Mouse (Mus musculus) heart, embryonic 15.5 days (tissue): ENCODE measurements around the gene Aadacl4. TPM values are rescaled to one million over a fixed set of nuclear protein-coding genes. Genes with fewer than 3 reads are reported as not detected.
"Not testable (repeated sequence)": the region's sequence is repeated elsewhere in the genome, so short reads cannot be mapped to it uniquely, and the experiment has no call there.

Experiments used
- ATAC-seq: fragments of 200-750 bp; cut with Nextera tagmentation; replicated peaks from 2 replicates; pipeline ENCODE4 v1.8.0; 2017; ENCODE audit warnings: low read depth, moderate TSS enrichment; ENCODE audit not compliant: insufficient number of reproducible peaks, insufficient read depth, low FRiP score
- H3K27ac ChIP-seq: fragments of 300-500 bp; sonication (generic); 2 replicates; pipeline ENCODE4 v1.5.1; 2015; ENCODE audit warnings: mild to moderate bottlenecking, inconsistent platforms
- H3K27me3 ChIP-seq: fragments of 300-500 bp; sonication (generic); 2 replicates; pipeline ENCODE4 v1.6.1; 2015; ENCODE audit warnings: inconsistent platforms
- H3K36me3 ChIP-seq: fragments of 300-500 bp; sonication (generic); 2 replicates; pipeline ENCODE4 v1.6.1; 2015; ENCODE audit warnings: mild to moderate bottlenecking, inconsistent platforms
- H3K4me1 ChIP-seq: fragments of 300-500 bp; sonication (generic); replicated peaks from 2 replicates; pipeline ENCODE4 v1.6.1; 2015; ENCODE audit warnings: inconsistent platforms
- H3K4me2 ChIP-seq: fragments of 300-500 bp; sonication (generic); 2 replicates; pipeline ENCODE4 v1.6.1; 2015; ENCODE audit warnings: inconsistent platforms, mild to moderate bottlenecking, moderate library complexity
- H3K4me3 ChIP-seq: fragments of 300-500 bp; sonication (generic); 2 replicates; pipeline ENCODE4 v1.5.1; 2015; ENCODE audit warnings: mild to moderate bottlenecking, inconsistent platforms
- H3K9ac ChIP-seq: fragments of 300-500 bp; sonication (generic); 2 replicates; pipeline ENCODE4 v1.6.1; 2015; ENCODE audit warnings: mild to moderate bottlenecking, inconsistent platforms
- H3K9me3 ChIP-seq: fragments of 300-500 bp; sonication (generic); replicated peaks from 2 replicates; pipeline ENCODE4 v1.6.1; 2016; ENCODE audit warnings: inconsistent platforms
- whole genome bisulfite sequencing: fragments of 180-500 bp; shearing (Covaris S2); methylation state at CpG from one replicate; pipeline ENCODE4 v1.1.7; 2015; ENCODE audit warnings: mixed read lengths; 5-methylcytosine and 5-hydroxymethylcytosine counted together
- polyA plus RNA-seq: library from polyadenylated mRNA; unstranded; fragments of >200 nt; fragmentation: Nextera tagmentation; extraction: Ambion mirVana; gene quantifications from 2 replicates; pipeline ENCODE4 v1.2.1, GENCODE M21; 2015

Gene Aadacl4
- not detected in 2 replicates for polyA plus RNA-seq

- Histone ChIP-seq H3K27me3 (no peaks in the 10 kb centered on the region), H3K4me2 (no peak within 1 kb of the TSS), H3K4me3 (no peak within 1 kb of the TSS), H3K9ac (no peak within 1 kb of the TSS), H3K9me3 (no peaks in the 10 kb centered on the region), H3K27ac (no peak within 1 kb of the TSS), H3K4me1 (no peaks in the 10 kb centered on the region), H3K36me3 (no peaks in the 10 kb centered on the region)
- 30% methylated on average over 1 of the region's 1 CpGs for WGBS
- no peak for ATAC-seq
These were observed at the start of gene Aadacl4 for GRCm38 (mm10) chr4:144613407-144613806. Gene Aadacl4, plus strand, starts transcription at chr4:144613707.

GRCm38 (mm10) chr4:144565034-144565433 is 48.5 kb upstream of the Aadacl4 start, which contains the start of gene Gm13124:
Gene Gm13124, minus strand, starts transcription at chr4:144565134.
- Histone ChIP-seq H3K4me1 (no peaks in the 10 kb centered on the region), H3K4me2 (no peak within 1 kb of the TSS), H3K27ac (no peak within 1 kb of the TSS), H3K4me3 (no peak within 1 kb of the TSS), H3K36me3 (no peaks in the 10 kb centered on the region), H3K27me3 (no peaks in the 10 kb centered on the region), H3K9ac (no peak within 1 kb of the TSS), H3K9me3 (no peaks in the 10 kb centered on the region; the same call in 1 of the 2 replicates)
- ATAC-seq: no peak
- WGBS: 84% methylated on average over 1 of the region's 1 CpGs

- Histone ChIP-seq H3K9me3 (no peaks in the 10 kb centered on the region), H3K9ac (no peak overlapping the region), H3K4me1 (no peaks in the 10 kb centered on the region), H3K27me3 (no peaks in the 10 kb centered on the region), H3K4me3 (no peak overlapping the region), H3K4me2 (no peak overlapping the region), H3K36me3 (no peaks in the 10 kb centered on the region), H3K27ac (no peak overlapping the region)
- ATAC-seq: no peak
These were observed 45.8 kb upstream of the Aadacl4 start for GRCm38 (mm10) chr4:144567752-144568151.

GRCm38 (mm10) chr4:144586207-144586606 is 27.3 kb upstream of the Aadacl4 start:
- H3K4me3 ChIP-seq, H3K27ac ChIP-seq, H3K4me2 ChIP-seq, H3K27me3 ChIP-seq, H3K9ac ChIP-seq, H3K9me3 ChIP-seq, H3K36me3 ChIP-seq, H3K4me1 ChIP-seq: not testable (repeated sequence)
- WGBS: 76% methylated on average over 12 of the region's 16 CpGs
- 0 out of 2 replicates have a peak, but pooled peaks have one; percentile 43 for ATAC-seq

- Histone ChIP-seq H3K4me3 (no peak overlapping the region), H3K9ac (no peak overlapping the region), H3K9me3 (0 out of 2 replicates have a peak, but pooled peaks cover 6% of the 10 kb centered on the region), H3K27me3 (no peaks in the 10 kb centered on the region), H3K36me3 (no peaks in the 10 kb centered on the region), H3K27ac (no peak overlapping the region), H3K4me1 (no peaks in the 10 kb centered on the region), H3K4me2 (no peak overlapping the region)
- no peak for ATAC-seq
These were observed 20.7 kb upstream of the Aadacl4 start for GRCm38 (mm10) chr4:144592790-144593189.

GRCm38 (mm10) chr4:144614586-144614985 is 1.1 kb downstream of the Aadacl4 start:
- H3K4me2 ChIP-seq: no peak overlapping the region
- H3K27ac ChIP-seq: no peak overlapping the region
- no peaks in the 10 kb centered on the region for H3K9me3 ChIP-seq
- no peaks in the 10 kb centered on the region for H3K36me3 ChIP-seq
- no peak overlapping the region for H3K4me3 ChIP-seq
- no peak overlapping the region for H3K9ac ChIP-seq
- no peaks in the 10 kb centered on the region for H3K4me1 ChIP-seq
- no peaks in the 10 kb centered on the region for H3K27me3 ChIP-seq
- 63% methylated on average over 1 of the region's 1 CpGs for WGBS
- ATAC-seq: no peak

- Histone ChIP-seq H3K4me3 (no peak overlapping the region), H3K4me1 (no peaks in the 10 kb centered on the region), H3K4me2 (no peak overlapping the region), H3K36me3 (no peaks in the 10 kb centered on the region), H3K9me3 (0 out of 2 replicates have a peak, but pooled peaks cover 5% of the 10 kb centered on the region), H3K27me3 (no peaks in the 10 kb centered on the region), H3K9ac (no peak overlapping the region), H3K27ac (no peak overlapping the region)
- no peak for ATAC-seq
These were observed 24.8 kb downstream of the Aadacl4 start for GRCm38 (mm10) chr4:144638263-144638662.

Other genes with a start within 250 kb of the Aadacl4 start
- gene Pramef20, start 235.8 kb upstream of the Aadacl4 start, polyA plus RNA-seq: not detected in 2 replicates
- gene Pramef12, start 205.2 kb upstream of the Aadacl4 start, polyA plus RNA-seq: 0.16 TPM in 1 of 2 replicates, not detected in the other
- not detected in 2 replicates for gene 1700012P22Rik, start 174.9 kb upstream of the Aadacl4 start, polyA plus RNA-seq
- not detected in 2 replicates for gene Gm9944, start 160.4 kb upstream of the Aadacl4 start, polyA plus RNA-seq
- gene Aadacl3, start 150.0 kb upstream of the Aadacl4 start, polyA plus RNA-seq: not detected in 2 replicates
- gene 9430007A20Rik, start 93.9 kb upstream of the Aadacl4 start, polyA plus RNA-seq: not detected in 2 replicates
- not detected in 2 replicates for gene Gm13124, start 48.6 kb upstream of the Aadacl4 start, polyA plus RNA-seq
- not detected in 2 replicates for gene Gm436, start 72.7 kb downstream of the Aadacl4 start, polyA plus RNA-seq
- not detected in 2 replicates for gene Gm13178, start 107.7 kb downstream of the Aadacl4 start, polyA plus RNA-seq
- gene Gm438, start 172.9 kb downstream of the Aadacl4 start, polyA plus RNA-seq: not detected in 2 replicates